Mouse (Mus musculus) hindbrain, postnatal 0 days (tissue): ENCODE measurements at regions not wholly inside any gene's neighbourhood (a gene's known extent, or its start where the extent isn't known, plus 50 kb on each side); places are given as distances from the start of the nearest gene placed in this dataset.

ENCODE experiments used
- ATAC-seq: fragments of 200-750 bp; cut with Nextera tagmentation; 2 replicates; pipeline ENCODE4 v1.8.0; 2017; ENCODE audit warnings: mild to moderate bottlenecking, moderate TSS enrichment, moderate library complexity
- DNase-seq: peaks from one replicate; pipeline ENCODE4 v3.0.0-alpha.2; 2015; ENCODE audit warnings: low spot score
- H3K27ac ChIP-seq: fragments of 300-500 bp; sonication (generic); 2 replicates; pipeline ENCODE4 v1.5.1; 2014; ENCODE audit warnings: mild to moderate bottlenecking
- H3K27me3 ChIP-seq: fragments of 300-500 bp; sonication (generic); 2 replicates; pipeline ENCODE4 v1.6.1; 2014; ENCODE audit warnings: low read length, mixed read lengths; ENCODE audit not compliant: insufficient read depth
- H3K36me3 ChIP-seq: fragments of 300-500 bp; sonication (generic); 2 replicates; pipeline ENCODE4 v1.6.1; 2014; ENCODE audit warnings: low read length, mixed read lengths; ENCODE audit not compliant: insufficient read depth
- H3K4me1 ChIP-seq: fragments of 300-500 bp; sonication (generic); 2 replicates; pipeline ENCODE4 v1.6.1; 2014; ENCODE audit warnings: antibody characterized with exemption, low read length, mixed read lengths; ENCODE audit not compliant: insufficient read depth
- H3K4me2 ChIP-seq: fragments of 300-500 bp; sonication (generic); 2 replicates; pipeline ENCODE4 v1.6.1; 2014; ENCODE audit warnings: low read depth, mild to moderate bottlenecking, low read length, moderate library complexity, mixed read lengths
- H3K4me3 ChIP-seq: fragments of 300-500 bp; sonication (generic); 2 replicates; pipeline ENCODE4 v1.5.1; 2014; ENCODE audit warnings: low read length
- H3K9ac ChIP-seq: fragments of 300-500 bp; sonication (generic); replicated peaks from 2 replicates; pipeline ENCODE4 v1.6.1; 2014; ENCODE audit warnings: mild to moderate bottlenecking, low read length, moderate library complexity, mixed read lengths
- H3K9me3 ChIP-seq: fragments of 300-500 bp; sonication (generic); 2 replicates; pipeline ENCODE4 v1.6.1; 2016; ENCODE audit warnings: low read length, mixed read lengths
- CTCF ChIP-seq: IDR thresholded peaks from 2 replicates; pipeline ENCODE4 v1.5.1; 2016; ENCODE audit warnings: antibody characterized with exemption, control low read depth, low read depth
- WGBS: fragments of 180-500 bp; shearing (Covaris S2); extraction: QIAGEN DNeasy Blood & Tissue Kit; methylation state at CpG from one replicate; pipeline ENCODE4 v1.1.7; 2014; 5-methylcytosine and 5-hydroxymethylcytosine counted together

- no peak overlapping the region for H3K4me3 ChIP-seq
- no peak for DNase-seq
- ATAC-seq: no peak
- no peak for TF ChIP-seq CTCF
- no peak overlapping the region for H3K4me2 ChIP-seq
- no peaks in the 10 kb centered on the region for H3K36me3 ChIP-seq
- H3K27me3 ChIP-seq: no peaks in the 10 kb centered on the region
- no peaks in the 10 kb centered on the region for H3K4me1 ChIP-seq
- no peak overlapping the region for H3K27ac ChIP-seq
- no peaks in the 10 kb centered on the region for H3K9me3 ChIP-seq
- no peak overlapping the region for H3K9ac ChIP-seq
These were observed 466.8 kb downstream of the Pcdh7 start for GRCm38 (mm10) chr5:58184616-58185015.

GRCm38 (mm10) chr5:58207527-58207926 lies 489.8 kb downstream of the Pcdh7 start:
- Histone ChIP-seq H3K4me2 (no peak overlapping the region), H3K4me3 (no peak overlapping the region), H3K36me3 (no peaks in the 10 kb centered on the region), H3K9me3 (no peaks in the 10 kb centered on the region), H3K27me3 (no peaks in the 10 kb centered on the region), H3K4me1 (no peaks in the 10 kb centered on the region), H3K9ac (no peak overlapping the region), H3K27ac (no peak overlapping the region)
- no peak for TF ChIP-seq CTCF
- DNase-seq (no peak), ATAC-seq (no peak)

- WGBS: 90% methylated on average over 4 of the region's 4 CpGs
- H3K4me3 ChIP-seq: no peak overlapping the region
- H3K4me1 ChIP-seq: no peaks in the 10 kb centered on the region
- H3K27ac ChIP-seq: no peak overlapping the region
- H3K9ac ChIP-seq: no peak overlapping the region
- no peaks in the 10 kb centered on the region for H3K36me3 ChIP-seq
- no peak for TF ChIP-seq CTCF
- ATAC-seq: no peak
- no peaks in the 10 kb centered on the region for H3K9me3 ChIP-seq
- no peak for DNase-seq
- H3K27me3 ChIP-seq: no peaks in the 10 kb centered on the region
- no peak overlapping the region for H3K4me2 ChIP-seq
These were observed 509.4 kb downstream of the Pcdh7 start for GRCm38 (mm10) chr5:58227137-58227536.

- ATAC-seq: no peak
- peak; percentile 2 for DNase-seq
- Histone ChIP-seq H3K4me3 (no peak overlapping the region), H3K9ac (no peak overlapping the region), H3K27me3 (no peaks in the 10 kb centered on the region), H3K36me3 (no peaks in the 10 kb centered on the region), H3K27ac (no peak overlapping the region), H3K4me1 (no peaks in the 10 kb centered on the region), H3K9me3 (no peaks in the 10 kb centered on the region), H3K4me2 (no peak overlapping the region)
- 37% methylated on average over 3 of the region's 3 CpGs for WGBS
- no peak for TF ChIP-seq CTCF
These were observed 511.0 kb downstream of the Pcdh7 start for GRCm38 (mm10) chr5:58228726-58229125.
